Mouse (Mus musculus) hematopoietic stem cell, adult 5-6 weeks (primary cell): ENCODE results near the gene Ghr. TPM values are rescaled to one million over a fixed set of nuclear protein-coding genes. Genes with fewer than 3 reads are reported as not detected.
A peak's percentile ranks its signal among the peaks of the same experiment; 100 is the strongest.

ENCODE experiments used
- ATAC-seq, 2 experiments: fragments of 125-278 bp in 1 of 2; replicated peaks in 1 of 2; 2 replicates each; pipeline ENCODE4 v1.8.0; 2016 to 2017; ENCODE audit warnings: inconsistent platforms in 2 of 2, mild to moderate bottlenecking in 2 of 2, moderate number of reproducible peaks in 2 of 2, low read depth in 1 of 2, moderate TSS enrichment in 1 of 2; ENCODE audit not compliant: low FRiP score in 2 of 2, poor library complexity in 2 of 2, severe bottlenecking in 2 of 2, insufficient read depth in 1 of 2, low TSS enrichment in 1 of 2
- total RNA-seq: library from RNA; stranded (forward); fragments of 172-1452, 232-1000 nt; gene quantifications from 2 replicates; pipeline ENCODE4 v1.2.3, GENCODE M21; 2017

Gene Ghr
- total RNA-seq, 1 experiment from 2014 or later = 2.9 TPM

- no peak for ATAC-seq
These were observed 233.8 kb downstream of the Ghr start for GRCm38 (mm10) chr15:3349306-3350064.

- no peak for ATAC-seq
These were observed 236.6 kb downstream of the Ghr start for GRCm38 (mm10) chr15:3346682-3347081.

GRCm38 (mm10) chr15:3344555-3344954 is 238.7 kb downstream of the Ghr start:
- no peak for ATAC-seq

- no peak for ATAC-seq
These were observed 241.3 kb downstream of the Ghr start for GRCm38 (mm10) chr15:3341806-3342582.

- no peak for ATAC-seq
These were observed 243.4 kb downstream of the Ghr start for GRCm38 (mm10) chr15:3339847-3340246.

- ATAC-seq = no peak
These were observed 250.8 kb downstream of the Ghr start for GRCm38 (mm10) chr15:3332517-3332916.

GRCm38 (mm10) chr15:3331813-3332212 is 251.5 kb downstream of the Ghr start:
- no peak for ATAC-seq

GRCm38 (mm10) chr15:3330291-3330690 is 253.0 kb downstream of the Ghr start:
- ATAC-seq = no peak

- ATAC-seq = no peak
These were observed 260.3 kb downstream of the Ghr start for GRCm38 (mm10) chr15:3323041-3323440.

- ATAC-seq = no peak
These were observed 263.4 kb downstream of the Ghr start for GRCm38 (mm10) chr15:3319929-3320328.

GRCm38 (mm10) chr15:3316617-3317016 is 266.7 kb downstream of the Ghr start:
- ATAC-seq = no peak

GRCm38 (mm10) chr15:3312937-3313336 is 270.4 kb downstream of the Ghr start:
- no peak for ATAC-seq

- no peak for ATAC-seq
These were observed 273.4 kb downstream of the Ghr start for GRCm38 (mm10) chr15:3309856-3310255.

- no peak for ATAC-seq
These were observed 279.9 kb downstream of the Ghr start, which contains the start of gene Ccdc152 for GRCm38 (mm10) chr15:3303426-3303825. Gene Ccdc152, minus strand, starts transcription at chr15:3303526.

- ATAC-seq = no peak
These were observed 282.8 kb downstream of the Ghr start for GRCm38 (mm10) chr15:3300361-3301100.

- no peak for ATAC-seq
These were observed 285.7 kb downstream of the Ghr start for GRCm38 (mm10) chr15:3297615-3298014.

- ATAC-seq = no peak
These were observed 287.3 kb downstream of the Ghr start for GRCm38 (mm10) chr15:3295986-3296385.

GRCm38 (mm10) chr15:3293477-3293876 is 289.8 kb downstream of the Ghr start:
- peak; percentile 25 to 46 for ATAC-seq
